Mouse (Mus musculus) MEL-GATA-1-ER (cell line): ENCODE results near the gene Lyst.
A peak's percentile ranks its signal among the peaks of the same experiment; 100 is the strongest.
"Not testable (repeated sequence)": the region's sequence is repeated elsewhere in the genome, so short reads cannot be mapped to it uniquely, and the experiment has no call there.

ENCODE experiments used
- DNase-seq: peaks from one replicate; pipeline ENCODE4 v3.0.0-alpha.2; 2012; ENCODE audit warnings: low read depth; ENCODE audit errors: extremely low read depth

The Lyst gene

GRCm38 (mm10) chr13:13635224-13635623, 45.0 kb downstream of the Lyst start:
- no peak for DNase-seq

DNA sequence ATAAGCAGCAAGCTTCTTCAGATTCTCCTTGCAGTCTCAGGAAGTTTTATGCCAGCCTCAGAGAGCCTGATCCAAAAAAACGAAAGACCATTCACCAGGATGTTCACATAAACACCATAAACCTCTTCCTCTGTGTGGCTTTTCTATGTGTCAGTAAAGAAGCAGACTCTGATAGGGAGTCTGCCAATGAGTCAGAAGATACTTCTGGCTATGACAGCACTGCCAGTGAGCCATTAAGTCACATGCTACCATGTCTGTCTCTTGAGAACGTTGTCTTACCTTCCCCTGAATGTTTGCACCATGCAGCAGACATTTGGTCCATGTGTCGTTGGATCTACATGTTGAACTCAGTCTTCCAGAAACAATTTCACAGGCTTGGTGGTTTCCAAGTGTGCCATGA, 47.4 kb downstream of the Lyst start:
- no peak for DNase-seq

- no peak for DNase-seq
These were observed 47.8 kb downstream of the Lyst start for GRCm38 (mm10) chr13:13637981-13638380.

GRCm38 (mm10) chr13:13638725-13639124, 48.5 kb downstream of the Lyst start:
- no peak for DNase-seq

- DNase-seq, result no peak
These were observed 57.1 kb downstream of the Lyst start for GRCm38 (mm10) chr13:13647296-13647695.

DNA sequence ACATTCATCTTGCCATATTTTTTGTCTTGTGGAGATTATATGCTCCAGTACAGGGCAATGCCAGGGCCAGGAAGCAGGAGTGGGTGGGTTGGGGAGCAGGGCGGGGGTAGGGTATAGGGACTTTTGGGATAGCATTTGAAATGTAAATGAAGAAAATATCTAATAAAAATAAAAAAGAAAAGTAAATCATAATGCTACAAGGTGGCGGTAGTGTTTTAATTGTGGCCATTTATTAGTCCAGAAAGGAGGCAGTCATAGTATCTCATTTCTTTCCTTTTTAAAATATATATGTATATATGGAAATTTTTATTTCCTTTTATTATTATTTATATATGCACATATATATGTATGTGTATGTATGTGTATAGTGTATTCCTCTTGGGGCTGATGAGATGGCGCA, 65.3 kb downstream of the Lyst start:
- no peak for DNase-seq

- DNase-seq, result not testable (repeated sequence)
These were observed 75.9 kb downstream of the Lyst start for GRCm38 (mm10) chr13:13666103-13666502.

GRCm38 (mm10) chr13:13670669-13671068, 80.5 kb downstream of the Lyst start:
- DNase-seq, result no peak

DNA sequence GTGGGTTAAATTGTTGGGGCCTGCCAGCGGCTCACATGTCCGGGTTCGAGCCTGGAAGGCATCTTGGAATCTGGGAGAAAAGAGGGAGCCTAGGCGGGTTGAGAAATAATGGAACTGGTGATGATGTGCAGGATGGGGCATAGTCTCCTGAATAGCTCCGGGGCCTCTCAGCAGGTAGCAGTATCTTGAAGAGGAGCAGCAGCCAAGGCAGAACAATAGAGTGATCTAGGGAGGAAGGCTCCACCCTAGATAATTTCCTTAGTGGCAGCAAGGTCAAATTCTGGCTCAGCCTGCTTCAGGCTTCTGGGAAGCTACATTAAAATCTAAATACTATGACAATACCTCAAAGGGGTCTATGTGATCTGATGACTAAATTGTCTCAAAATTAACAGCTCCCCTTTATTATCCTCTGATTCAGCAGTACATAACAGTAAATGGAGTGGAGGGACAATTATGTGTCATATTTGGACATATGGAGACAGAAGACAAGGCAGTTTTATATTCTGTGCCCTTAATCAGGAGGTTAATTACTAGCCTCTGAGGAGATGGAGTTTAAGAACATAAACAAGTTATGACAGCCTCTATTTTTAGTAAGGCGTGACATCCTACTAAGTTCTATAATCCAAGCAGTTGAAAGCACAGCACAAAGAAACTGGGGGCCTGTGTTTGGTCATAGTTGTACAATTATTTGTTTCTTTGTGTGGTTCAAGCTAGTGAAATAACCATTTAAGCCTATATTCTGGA, 81.6 kb downstream of the Lyst start:
- DNase-seq, result no peak

DNA sequence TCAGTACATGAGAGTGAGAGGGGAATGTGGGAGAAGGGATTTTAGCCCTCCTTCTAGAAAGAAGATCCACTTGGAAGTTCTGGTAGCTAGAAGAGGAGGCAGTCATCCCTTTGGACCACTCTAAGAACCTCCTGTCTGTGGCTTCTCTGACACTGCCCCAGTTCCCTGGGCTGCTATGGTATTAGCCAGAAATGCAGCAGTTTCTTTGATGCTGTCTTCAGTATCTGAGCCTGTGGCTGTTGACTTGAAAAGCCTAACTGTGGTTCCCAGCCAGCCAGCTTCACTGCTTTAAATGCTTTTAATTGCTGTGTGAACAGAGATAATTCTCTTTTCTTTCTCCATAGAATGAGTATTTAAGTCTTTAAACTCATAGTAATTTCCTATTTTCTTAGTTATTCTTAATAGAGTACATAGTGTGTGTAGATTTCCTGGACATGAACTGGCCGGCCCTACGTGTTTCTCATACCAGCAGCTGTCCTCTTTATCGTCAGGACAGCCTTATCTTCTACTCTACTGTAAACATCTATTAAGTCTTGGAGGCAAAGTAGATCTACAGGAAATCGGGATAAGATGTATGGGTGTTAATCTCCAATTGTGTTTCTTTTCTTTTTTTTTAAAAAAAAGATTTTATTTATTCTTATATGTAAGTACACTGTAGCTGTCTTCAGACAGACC, 84.6 kb downstream of the Lyst start:
- DNase-seq, result no peak

GRCm38 (mm10) chr13:13677871-13678270, 87.7 kb downstream of the Lyst start:
- no peak for DNase-seq

- DNase-seq, result no peak
These were observed 91.4 kb downstream of the Lyst start for GRCm38 (mm10) chr13:13681642-13682041.

GRCm38 (mm10) chr13:13703476-13703875, 113.3 kb downstream of the Lyst start:
- no peak for DNase-seq

- DNase-seq, result not testable (repeated sequence)
These were observed 131.2 kb downstream of the Lyst start for GRCm38 (mm10) chr13:13721435-13721834.

GRCm38 (mm10) chr13:13723293-13723692, 133.1 kb downstream of the Lyst start:
- DNase-seq, result peak; percentile 2

GRCm38 (mm10) chr13:13723786-13724185, 133.6 kb downstream of the Lyst start:
- DNase-seq, result peak; percentile 22

DNA sequence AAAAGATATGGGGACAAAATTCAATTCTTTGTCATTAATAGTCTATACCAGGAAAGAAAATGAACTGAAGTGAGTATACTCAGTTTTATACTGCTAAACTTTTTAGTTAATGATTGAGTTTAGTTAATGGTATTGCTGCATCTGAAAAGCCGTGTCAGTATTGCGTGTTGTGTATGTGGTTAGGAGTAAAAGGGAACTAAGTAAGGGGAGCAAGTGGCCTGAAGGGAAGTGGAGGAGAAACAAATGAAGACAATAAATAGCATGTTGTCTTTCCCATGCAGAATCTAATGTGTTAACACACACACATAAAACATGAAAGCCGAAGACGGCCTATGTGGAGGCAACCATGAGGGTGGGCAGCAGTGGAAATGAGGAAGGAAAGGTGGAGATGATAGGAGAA, 149.0 kb downstream of the Lyst start:
- no peak for DNase-seq

DNA sequence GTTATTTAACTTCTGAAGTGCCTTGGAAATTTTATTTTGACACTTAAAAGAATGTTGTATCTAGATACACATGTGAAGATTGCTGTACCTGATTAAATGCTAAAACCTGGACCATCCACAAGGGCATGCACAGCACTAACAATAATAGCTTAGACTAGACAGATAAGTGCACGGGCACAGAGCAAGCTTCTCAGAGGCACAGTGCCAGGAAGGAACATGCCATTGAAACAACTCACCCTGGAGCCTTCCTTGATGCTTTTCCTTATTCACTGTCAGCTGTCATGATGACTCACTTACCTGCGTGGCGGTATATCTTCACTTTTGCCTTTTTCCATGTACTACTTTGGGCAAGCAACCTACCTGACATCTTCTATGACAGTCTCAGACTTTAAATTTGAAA, 155.7 kb downstream of the Lyst start:
- DNase-seq, result no peak

- DNase-seq, result peak; percentile 36
These were observed 185.7 kb downstream of the Lyst start for GRCm38 (mm10) chr13:13775778-13776494.

GRCm38 (mm10) chr13:13777052-13777451, 186.9 kb downstream of the Lyst start:
- DNase-seq, result no peak

GRCm38 (mm10) chr13:13777696-13778095, 187.5 kb downstream of the Lyst start:
- DNase-seq, result no peak

- DNase-seq, result no peak
These were observed 188.8 kb downstream of the Lyst start for GRCm38 (mm10) chr13:13778837-13779458.
